Mouse (Mus musculus) kidney, adult 2 months (tissue): ENCODE data around the gene Gm20521.

ENCODE experiments used
- CTCF ChIP-seq: fragments of 200-500 bp; conservative IDR thresholded peaks from 2 replicates; pipeline ENCODE4 v1.5.1; 2011; ENCODE audit warnings: low read depth, mild to moderate bottlenecking, control low read depth, low read length, moderate library complexity, mixed read lengths; ENCODE audit not compliant: insufficient read depth, insufficient read length
- POLR2A ChIP-seq: fragments of 200-500 bp; IDR thresholded peaks from one replicate; pipeline ENCODE4 v1.6.1; 2011; ENCODE audit warnings: low read depth, low read length, control low read depth

- TF ChIP-seq CTCF: no peak
- TF ChIP-seq POLR2A: no peak
Observed at GRCm38 (mm10) chr14:54940176-54940530, 56.9 kb downstream of the Gm20521 start.
